Mouse (Mus musculus) C2C12 (cell line): ENCODE measurements around the gene Scamp5. TPM values are rescaled to one million over a fixed set of nuclear protein-coding genes. Genes with fewer than 3 reads are reported as not detected.

ENCODE experiments used
- H3K27me3 ChIP-seq: one replicate; pipeline ENCODE4 v1.6.1; 2011; ENCODE audit not compliant: control insufficient read depth, insufficient read depth, insufficient read length
- H3K36me3 ChIP-seq: one replicate; pipeline ENCODE4 v1.6.1; 2011; ENCODE audit not compliant: control insufficient read depth, insufficient read depth
- H3K4me3 ChIP-seq: one replicate; pipeline ENCODE4 v1.5.1; 2011; ENCODE audit warnings: mild to moderate bottlenecking, control low read depth; ENCODE audit not compliant: poor library complexity, insufficient read depth, severe bottlenecking
- H3K79me2 ChIP-seq: one replicate; pipeline ENCODE4 v1.6.1; 2011; ENCODE audit not compliant: control insufficient read depth, insufficient read depth
- H3K79me3 ChIP-seq: one replicate; pipeline ENCODE4 v1.6.1; 2011; ENCODE audit warnings: low read depth, control low read depth
- H3ac ChIP-seq: one replicate; pipeline ENCODE3; 2011; ENCODE audit warnings: low read depth; ENCODE audit not compliant: control insufficient read depth, insufficient read length
- CEBPB ChIP-seq: IDR thresholded peaks from one replicate; pipeline ENCODE4 v1.6.1; 2011; ENCODE audit warnings: low read depth, mild to moderate bottlenecking, control low read depth, moderate library complexity
- CTCF ChIP-seq: IDR thresholded peaks from one replicate; pipeline ENCODE4 v1.5.1; 2011; ENCODE audit not compliant: control insufficient read depth, insufficient read depth, insufficient read length
- FOSL1 ChIP-seq: IDR thresholded peaks from one replicate; pipeline ENCODE4 v1.8.0; 2011; ENCODE audit warnings: mild to moderate bottlenecking, low read length; ENCODE audit not compliant: poor library complexity, insufficient read depth, severe bottlenecking
- MAX ChIP-seq: IDR thresholded peaks from one replicate; pipeline ENCODE4 v1.6.1; 2011; ENCODE audit warnings: mild to moderate bottlenecking, control low read depth
- MYOD1 ChIP-seq: IDR thresholded peaks from one replicate; pipeline ENCODE4 v1.6.1; 2011; ENCODE audit warnings: low read depth; ENCODE audit not compliant: control insufficient read depth, insufficient read length
- MYOG ChIP-seq: IDR thresholded peaks from one replicate; pipeline ENCODE4 v1.6.1; 2011; ENCODE audit not compliant: control insufficient read depth, insufficient read length; ENCODE audit errors: extremely low read depth
- USF1 ChIP-seq: IDR thresholded peaks from one replicate; pipeline ENCODE4 v1.6.1; 2011; ENCODE audit warnings: low read depth, mild to moderate bottlenecking, control low read depth, moderate library complexity
- polyA plus RNA-seq: library from polyadenylated mRNA; unstranded; fragments of >200 nt; fragmentation: generic; extraction: Trizol; gene quantifications from one replicate; pipeline ENCODE4 v1.2.1, GENCODE M21; 2012; ENCODE audit warnings: missing spikeins

The Scamp5 gene
- polyA plus RNA-seq, 1 experiment, result 15.2 TPM

- Histone ChIP-seq H3K4me3 (no peak overlapping the region), H3ac (no peak overlapping the region), H3K27me3 (peaks cover 4% of the 10 kb centered on the region), H3K79me2 (no peaks in the 10 kb centered on the region), H3K79me3 (no peaks in the 10 kb centered on the region), H3K36me3 (no peaks in the 10 kb centered on the region)
- no peak for TF ChIP-seq MAX
- no peak for TF ChIP-seq USF1
- TF ChIP-seq MYOG, result no peak
- TF ChIP-seq FOSL1, result no peak
- no peak for TF ChIP-seq MYOD1
- TF ChIP-seq CEBPB, result no peak
These were observed 36.5 kb upstream of the Scamp5 start for GRCm38 (mm10) chr9:57504381-57504700.

GRCm38 (mm10) chr9:57503622-57504380 is 35.9 kb upstream of the Scamp5 start, which contains the start of gene Rpp25:
TSS of gene Rpp25 (plus strand) at chr9:57504026.
- no peak within 1 kb of the TSS for H3ac ChIP-seq
- TF ChIP-seq FOSL1 (no peak), CEBPB (no peak), MYOD1 (no peak), USF1 (no peak), CTCF (no peak), MYOG (no peak), MAX (no peak)
- no peaks in the 10 kb centered on the region for H3K79me3 ChIP-seq
- H3K79me2 ChIP-seq, result no peaks in the 10 kb centered on the region
- no peaks in the 10 kb centered on the region for H3K36me3 ChIP-seq
- H3K4me3 ChIP-seq, result no peak within 1 kb of the TSS
- H3K27me3 ChIP-seq, result peaks cover 4% of the 10 kb centered on the region

- Histone ChIP-seq H3K79me2 (no peaks in the 10 kb centered on the region), H3K79me3 (no peaks in the 10 kb centered on the region), H3K4me3 (no peak overlapping the region), H3K27me3 (peaks cover 4% of the 10 kb centered on the region), H3K36me3 (no peaks in the 10 kb centered on the region), H3ac (no peak overlapping the region)
- TF ChIP-seq MAX (no peak), MYOD1 (no peak), CTCF (no peak), USF1 (no peak), CEBPB (no peak), MYOG (no peak), FOSL1 (no peak)
These were observed 35.2 kb upstream of the Scamp5 start for GRCm38 (mm10) chr9:57502911-57503621.

DNA sequence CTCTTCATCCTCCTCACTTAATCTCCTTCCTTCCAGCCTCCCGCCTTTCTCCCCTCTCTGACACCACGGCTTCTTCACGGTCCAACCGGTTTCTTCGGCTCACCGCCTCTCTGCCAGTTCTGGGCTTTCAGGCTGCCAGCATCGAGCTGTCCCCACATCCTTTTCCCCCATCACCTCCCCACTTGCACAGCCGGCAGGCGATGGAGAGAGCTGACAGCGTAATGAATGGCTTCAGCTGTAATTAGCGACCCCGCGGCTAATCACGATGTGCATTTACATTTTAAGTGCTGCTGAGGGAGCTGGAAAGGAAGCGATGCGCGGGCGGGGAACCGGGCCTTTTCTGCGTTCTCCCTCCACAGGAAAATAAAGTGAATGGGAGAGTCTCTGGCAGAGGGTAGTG is 34.0 kb upstream of the Scamp5 start:
- no peaks in the 10 kb centered on the region for H3K79me3 ChIP-seq
- peaks cover 4% of the 10 kb centered on the region for H3K27me3 ChIP-seq
- no peaks in the 10 kb centered on the region for H3K36me3 ChIP-seq

DNA sequence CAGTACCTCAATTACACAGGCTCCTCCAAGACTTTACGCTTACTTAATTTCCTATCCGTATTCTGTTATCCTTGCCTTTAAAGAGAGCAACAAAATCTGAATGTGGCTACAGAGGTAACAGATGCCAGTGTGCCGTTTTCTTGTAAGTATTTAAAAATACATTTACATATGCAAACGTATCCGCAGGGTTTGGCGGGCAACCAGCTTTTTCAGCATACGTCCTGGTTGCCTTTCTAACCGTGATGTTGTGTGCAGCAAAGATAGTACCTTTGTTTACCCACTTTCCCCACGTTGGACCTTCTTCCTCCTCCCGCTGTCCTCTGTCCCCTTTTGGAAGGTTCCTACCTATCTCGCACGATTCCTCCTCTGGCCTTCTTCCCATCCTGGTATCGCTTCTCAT is 33.6 kb upstream of the Scamp5 start:
- H3K27me3 ChIP-seq, result peaks cover 4% of the 10 kb centered on the region
- H3K36me3 ChIP-seq, result no peaks in the 10 kb centered on the region
- H3K79me3 ChIP-seq, result no peaks in the 10 kb centered on the region
- H3ac ChIP-seq, result no peak overlapping the region
- H3K79me2 ChIP-seq, result no peaks in the 10 kb centered on the region
- H3K4me3 ChIP-seq, result no peak overlapping the region
- no peak for TF ChIP-seq CEBPB
- TF ChIP-seq MAX, result no peak
- TF ChIP-seq CTCF, result no peak
- no peak for TF ChIP-seq MYOG
- TF ChIP-seq USF1, result no peak
- no peak for TF ChIP-seq MYOD1
- no peak for TF ChIP-seq FOSL1

More for the DNA sequence above, 34.0 kb upstream of the Scamp5 start:
- Histone ChIP-seq H3ac (no peak overlapping the region), H3K4me3 (no peak overlapping the region), H3K79me2 (no peaks in the 10 kb centered on the region)
- TF ChIP-seq USF1 (no peak), FOSL1 (no peak), CTCF (no peak), MYOD1 (no peak), CEBPB (no peak), MYOG (no peak), MAX (no peak)

DNA sequence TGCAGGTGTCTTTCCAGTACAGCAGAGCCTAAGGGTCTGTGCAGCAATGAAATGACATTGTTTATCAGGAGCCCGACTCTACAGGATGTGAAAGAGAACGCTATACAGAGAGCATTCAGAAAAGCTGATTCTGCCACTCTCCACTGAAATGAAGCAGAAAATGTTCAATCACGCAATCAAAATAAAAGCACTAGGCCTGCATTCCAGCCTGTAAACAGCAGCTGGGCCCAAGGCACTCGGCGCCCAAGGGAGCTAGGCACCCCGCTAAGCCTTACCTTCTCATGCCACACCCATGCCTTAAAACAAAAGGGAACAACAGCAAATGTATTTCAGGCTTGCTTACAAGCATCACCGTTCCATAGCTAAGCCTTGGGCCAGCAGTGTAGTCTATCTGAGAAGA is 30.7 kb upstream of the Scamp5 start:
- Histone ChIP-seq H3ac (no peak overlapping the region), H3K79me3 (no peaks in the 10 kb centered on the region), H3K36me3 (no peaks in the 10 kb centered on the region), H3K27me3 (peaks cover 4% of the 10 kb centered on the region), H3K4me3 (no peak overlapping the region), H3K79me2 (no peaks in the 10 kb centered on the region)
- TF ChIP-seq USF1, result no peak
- TF ChIP-seq MAX, result no peak
- no peak for TF ChIP-seq MYOD1
- no peak for TF ChIP-seq MYOG
- no peak for TF ChIP-seq CTCF
- TF ChIP-seq CEBPB, result no peak
- no peak for TF ChIP-seq FOSL1
